Mouse (Mus musculus): ENCODE data around the gene Wdr86. TPM values are rescaled to one million over a fixed set of nuclear protein-coding genes. Genes with fewer than 3 reads are reported as not detected.

The Wdr86 gene
- polyA plus RNA-seq, 1 experiment from 2014 or later = 6.8 TPM

GRCm38 (mm10) chr5:24738517-24738916 is 8.0 kb upstream of the Wdr86 start:
- H3K9me3 ChIP-seq (ENCODE audit: control insufficient read depth, low read length) = no peaks in the 10 kb centered on the region
- 58% methylated on average over 1 of the region's 1 CpGs for WGBS
- no peaks in the 10 kb centered on the region for H3K36me3 ChIP-seq (ENCODE audit: control insufficient read depth, insufficient read depth, low read length)
- no peak overlapping the region for H3K27ac ChIP-seq (ENCODE audit: low read length)
- peaks cover 17% of the 10 kb centered on the region for H3K4me1 ChIP-seq (ENCODE audit: control insufficient read depth, insufficient read depth, low read length)
- no peak overlapping the region for H3K9ac ChIP-seq (ENCODE audit: low read depth, low read length)
- H3K27me3 ChIP-seq (replicated peaks; ENCODE audit: control insufficient read depth, insufficient read depth, low read length) = no peaks in the 10 kb centered on the region
- no peak for ATAC-seq
- no peak overlapping the region for H3K4me2 ChIP-seq (ENCODE audit: low read depth, low read length)
- H3K4me3 ChIP-seq (ENCODE audit: low read length) = no peak overlapping the region

- Histone ChIP-seq H3K4me3 (ENCODE audit: low read length) (no peak overlapping the region), H3K27ac (ENCODE audit: low read length) (no peak overlapping the region), H3K9ac (ENCODE audit: low read depth, low read length) (no peak overlapping the region), H3K27me3 (replicated peaks; ENCODE audit: control insufficient read depth, insufficient read depth, low read length) (no peaks in the 10 kb centered on the region), H3K4me2 (ENCODE audit: low read depth, low read length) (no peak overlapping the region), H3K4me1 (ENCODE audit: control insufficient read depth, insufficient read depth, low read length) (peaks cover 22% of the 10 kb centered on the region), H3K36me3 (ENCODE audit: control insufficient read depth, insufficient read depth, low read length) (no peaks in the 10 kb centered on the region), H3K9me3 (ENCODE audit: control insufficient read depth, low read length) (no peaks in the 10 kb centered on the region)
- no peak for ATAC-seq
- 93% methylated on average over 10 of the region's 10 CpGs for WGBS
Observed at GRCm38 (mm10) chr5:24737595-24737994, 7.1 kb upstream of the Wdr86 start.

GRCm38 (mm10) chr5:24733771-24734426 is 3.4 kb upstream of the Wdr86 start:
- H3K4me3 ChIP-seq (ENCODE audit: low read length) = no peak overlapping the region
- H3K36me3 ChIP-seq (ENCODE audit: control insufficient read depth, insufficient read depth, low read length) = no peaks in the 10 kb centered on the region
- H3K4me2 ChIP-seq (ENCODE audit: low read depth, low read length) = no peak overlapping the region
- no peaks in the 10 kb centered on the region; the same call in 1 of the 2 replicates for H3K27me3 ChIP-seq (replicated peaks; ENCODE audit: control insufficient read depth, insufficient read depth, low read length)
- no peaks in the 10 kb centered on the region for H3K9me3 ChIP-seq (ENCODE audit: control insufficient read depth, low read length)
- peak overlapping the region; percentile 31; the same call in 1 of the 2 replicates for H3K27ac ChIP-seq (ENCODE audit: low read length)
- ATAC-seq = 0 out of 2 replicates have a peak, but pooled peaks have one; percentile 23
- no peak overlapping the region for H3K9ac ChIP-seq (ENCODE audit: low read depth, low read length)
- peaks cover 25% of the 10 kb centered on the region for H3K4me1 ChIP-seq (ENCODE audit: control insufficient read depth, insufficient read depth, low read length)
- 41% methylated on average over 7 of the region's 7 CpGs for WGBS

- 11% methylated on average over 8 of the region's 8 CpGs for WGBS
- Histone ChIP-seq H3K9me3 (ENCODE audit: control insufficient read depth, low read length) (no peaks in the 10 kb centered on the region), H3K4me2 (ENCODE audit: low read depth, low read length) (no peak overlapping the region), H3K9ac (ENCODE audit: low read depth, low read length) (no peak overlapping the region), H3K36me3 (ENCODE audit: control insufficient read depth, insufficient read depth, low read length) (no peaks in the 10 kb centered on the region), H3K4me3 (ENCODE audit: low read length) (no peak overlapping the region), H3K27me3 (replicated peaks; ENCODE audit: control insufficient read depth, insufficient read depth, low read length) (no peaks in the 10 kb centered on the region; the same call in 1 of the 2 replicates), H3K4me1 (ENCODE audit: control insufficient read depth, insufficient read depth, low read length) (peaks cover 24% of the 10 kb centered on the region), H3K27ac (ENCODE audit: low read length) (peak overlapping the region; percentile 33; the same call in 1 of the 2 replicates)
- peak; percentile 64 for ATAC-seq
Observed at GRCm38 (mm10) chr5:24733134-24733533, 2.6 kb upstream of the Wdr86 start.

GRCm38 (mm10) chr5:24730986-24731385 is 459 bp upstream of the Wdr86 start:
- no peak for ATAC-seq

GRCm38 (mm10) chr5:24729797-24730487 is 585 bp downstream of the Wdr86 start:
- Histone ChIP-seq H3K4me1 (ENCODE audit: control insufficient read depth, insufficient read depth, low read length) (peaks cover 37% of the 10 kb centered on the region), H3K36me3 (ENCODE audit: control insufficient read depth, insufficient read depth, low read length) (no peaks in the 10 kb centered on the region), H3K4me3 (ENCODE audit: low read length) (peak overlapping the region; percentile 61), H3K27ac (ENCODE audit: low read length) (0 out of 2 replicates have a peak overlapping the region, but pooled peaks have one; percentile 4), H3K4me2 (ENCODE audit: low read depth, low read length) (peak overlapping the region; percentile 95), H3K27me3 (replicated peaks; ENCODE audit: control insufficient read depth, insufficient read depth, low read length) (no peaks in the 10 kb centered on the region; the same call in 1 of the 2 replicates), H3K9me3 (ENCODE audit: control insufficient read depth, low read length) (no peaks in the 10 kb centered on the region), H3K9ac (ENCODE audit: low read depth, low read length) (peak overlapping the region; percentile 75)
- 1% methylated on average over 49 of the region's 49 CpGs for WGBS
- ATAC-seq = peak; percentile 24

More at GRCm38 (mm10) chr5:24730986-24731385, 459 bp upstream of the Wdr86 start:
- H3K27me3 ChIP-seq (replicated peaks; ENCODE audit: control insufficient read depth, insufficient read depth, low read length) = no peaks in the 10 kb centered on the region; the same call in 1 of the 2 replicates
- peak overlapping the region; percentile 75 for H3K9ac ChIP-seq (ENCODE audit: low read depth, low read length)
- 8% methylated on average over 15 of the region's 15 CpGs for WGBS
- H3K36me3 ChIP-seq (ENCODE audit: control insufficient read depth, insufficient read depth, low read length) = no peaks in the 10 kb centered on the region
- no peak overlapping the region for H3K27ac ChIP-seq (ENCODE audit: low read length)
- H3K4me1 ChIP-seq (ENCODE audit: control insufficient read depth, insufficient read depth, low read length) = peaks cover 30% of the 10 kb centered on the region
- H3K4me2 ChIP-seq (ENCODE audit: low read depth, low read length) = peak overlapping the region; percentile 95
- H3K4me3 ChIP-seq (ENCODE audit: low read length) = peak overlapping the region; percentile 61
- H3K9me3 ChIP-seq (ENCODE audit: control insufficient read depth, low read length) = no peaks in the 10 kb centered on the region

- Histone ChIP-seq H3K4me2 (ENCODE audit: low read depth, low read length) (no peak overlapping the region; the same call in 1 of the 2 replicates), H3K27me3 (replicated peaks; ENCODE audit: control insufficient read depth, insufficient read depth, low read length) (no peaks in the 10 kb centered on the region; the same call in 1 of the 2 replicates), H3K4me1 (ENCODE audit: control insufficient read depth, insufficient read depth, low read length) (peaks cover 43% of the 10 kb centered on the region), H3K27ac (ENCODE audit: low read length) (no peak overlapping the region), H3K4me3 (ENCODE audit: low read length) (no peak overlapping the region), H3K36me3 (ENCODE audit: control insufficient read depth, insufficient read depth, low read length) (no peaks in the 10 kb centered on the region), H3K9ac (ENCODE audit: low read depth, low read length) (no peak overlapping the region), H3K9me3 (ENCODE audit: control insufficient read depth, low read length) (no peaks in the 10 kb centered on the region)
- ATAC-seq = 0 out of 2 replicates have a peak, but pooled peaks have one; percentile 27
- 57% methylated on average over 12 of the region's 12 CpGs for WGBS
Observed at GRCm38 (mm10) chr5:24726901-24727836, 3.4 kb downstream of the Wdr86 start.

GRCm38 (mm10) chr5:24725897-24726296 is 4.6 kb downstream of the Wdr86 start:
- Histone ChIP-seq H3K4me3 (ENCODE audit: low read length) (no peak overlapping the region), H3K4me1 (ENCODE audit: control insufficient read depth, insufficient read depth, low read length) (peaks cover 39% of the 10 kb centered on the region), H3K27me3 (replicated peaks; ENCODE audit: control insufficient read depth, insufficient read depth, low read length) (no peaks in the 10 kb centered on the region), H3K27ac (ENCODE audit: low read length) (no peak overlapping the region), H3K36me3 (ENCODE audit: control insufficient read depth, insufficient read depth, low read length) (no peaks in the 10 kb centered on the region), H3K9ac (ENCODE audit: low read depth, low read length) (no peak overlapping the region), H3K9me3 (ENCODE audit: control insufficient read depth, low read length) (no peaks in the 10 kb centered on the region), H3K4me2 (ENCODE audit: low read depth, low read length) (no peak overlapping the region)
- WGBS = 74% methylated on average over 6 of the region's 6 CpGs
- ATAC-seq = no peak
